Mouse (Mus musculus): ENCODE measurements around the gene Lce1b. TPM values are rescaled to one million over a fixed set of nuclear protein-coding genes. Genes with fewer than 3 reads are reported as not detected.

Lce1b gene
- total and polyA plus RNA-seq, 3 experiments: not detected

GRCm38 (mm10) chr3:92607392-92607791 is 49.3 kb downstream of the Lce1b start, which contains the start of gene 2210017I01Rik:
TSS of gene 2210017I01Rik (minus strand) at chr3:92607492.
- H3K27ac ChIP-seq (ENCODE audit: control insufficient read depth, low read depth, low read length): no peak within 1 kb of the TSS
- H3K79me2 ChIP-seq (ENCODE audit: control insufficient read depth, insufficient read depth, low read length, poor library complexity): no peaks in the 10 kb centered on the region
- H3K9ac ChIP-seq (ENCODE audit: control insufficient read depth, low read depth, low read length, poor library complexity, severe bottlenecking): no peak within 1 kb of the TSS
- no peaks in the 10 kb centered on the region for H3K4me1 ChIP-seq (ENCODE audit: control insufficient read depth in 1 of 2, insufficient read depth in 2 of 2, low read length in 2 of 2)
- no peaks in the 10 kb centered on the region for H3K9me3 ChIP-seq (replicated peaks; ENCODE audit: insufficient read depth, low read length)
- TF ChIP-seq SMC3 (IDR thresholded peaks at IDR 0.05; ENCODE audit: low read depth, low read length): no peak
- TF ChIP-seq RAD21 (IDR thresholded peaks at IDR 0.05; ENCODE audit: low read depth, low read length): no peak
- TF ChIP-seq MAZ (IDR thresholded peaks at IDR 0.05; ENCODE audit: low read depth, low read length): no peak
- TF ChIP-seq POLR2A (IDR thresholded peaks at IDR 0.05; ENCODE audit: control insufficient read depth in 1 of 2, insufficient read depth in 1 of 2, low read depth in 1 of 2, low read length in 2 of 2, poor library complexity in 1 of 2): no peak
- TF ChIP-seq USF1 (IDR thresholded peaks at IDR 0.05; ENCODE audit: low read depth, low read length): no peak
- TF ChIP-seq E2F4 (IDR thresholded peaks at IDR 0.05; ENCODE audit: borderline replicate concordance, low read depth, low read length): no peak
- no peak for TF ChIP-seq MAFK (IDR thresholded peaks at IDR 0.05; ENCODE audit: borderline replicate concordance, low read depth, low read length)
- TF ChIP-seq NELFE (IDR thresholded peaks at IDR 0.05; ENCODE audit: low read depth, low read length): no peak
- no peak for TF ChIP-seq UBTF (IDR thresholded peaks at IDR 0.05; ENCODE audit: borderline replicate concordance, insufficient read depth, low read depth, low read length)
- TF ChIP-seq MXI1 (IDR thresholded peaks at IDR 0.05; ENCODE audit: low read depth, low read length): no peak
- TF ChIP-seq ZMIZ1 (IDR thresholded peaks at IDR 0.05; ENCODE audit: low read depth, low read length): no peak
- H3K27me3 ChIP-seq (ENCODE audit: control insufficient read depth in 1 of 2, insufficient read depth in 2 of 2, low read length in 2 of 2): no peaks in the 10 kb centered on the region
- H3K4me3 ChIP-seq (ENCODE audit: control insufficient read depth in 1 of 2, insufficient read depth in 1 of 2, low read depth in 2 of 2, low read length in 2 of 2): no peak within 1 kb of the TSS
- H3K36me3 ChIP-seq (ENCODE audit: control insufficient read depth in 1 of 2, insufficient read depth in 2 of 2, low read length in 2 of 2): no peaks in the 10 kb centered on the region
- DNase-seq (ENCODE audit: low read depth, low spot score): no peak

Other genes with a start within 250 kb of the Lce1b start
- gene Sprr2i, start 248.9 kb downstream of the Lce1b start, total RNA-seq (2012; rRNA removed): not detected in 2 replicates
- not detected for gene Sprr2i, start 248.9 kb downstream of the Lce1b start, polyA plus RNA-seq (2012; ENCODE audit: insufficient read depth in 1 of 2, insufficient read length in 2 of 2, low read depth in 1 of 2, low replicate concordance in 2 of 2, missing spikeins in 1 of 2)
- not detected in 2 replicates for gene Sprr2j-ps, start 238.8 kb downstream of the Lce1b start, total RNA-seq (2012; rRNA removed)
- not detected for gene Sprr2j-ps, start 238.8 kb downstream of the Lce1b start, polyA plus RNA-seq (2012; ENCODE audit: insufficient read depth in 1 of 2, insufficient read length in 2 of 2, low read depth in 1 of 2, low replicate concordance in 2 of 2, missing spikeins in 1 of 2)
- 17.4 and 26.0 TPM in 2 replicates for gene Gm9774, start 227.5 kb downstream of the Lce1b start, total RNA-seq (2012; rRNA removed)
- gene Gm9774, start 227.5 kb downstream of the Lce1b start, polyA plus RNA-seq (2012; ENCODE audit: insufficient read depth in 1 of 2, insufficient read length in 2 of 2, low read depth in 1 of 2, low replicate concordance in 2 of 2, missing spikeins in 1 of 2): 100 to 1,000 TPM; 107 to 140 TPM
- not detected in 2 replicates for gene Sprr2k, start 224.3 kb downstream of the Lce1b start, total RNA-seq (2012; rRNA removed)
- not detected for gene Sprr2k, start 224.3 kb downstream of the Lce1b start, polyA plus RNA-seq (2012; ENCODE audit: insufficient read depth in 1 of 2, insufficient read length in 2 of 2, low read depth in 1 of 2, low replicate concordance in 2 of 2, missing spikeins in 1 of 2)
- not detected in 2 replicates for gene Sprr1b, start 218.1 kb downstream of the Lce1b start, total RNA-seq (2012; rRNA removed)
- gene Sprr1b, start 218.1 kb downstream of the Lce1b start, polyA plus RNA-seq (2012; ENCODE audit: insufficient read depth in 1 of 2, insufficient read length in 2 of 2, low read depth in 1 of 2, low replicate concordance in 2 of 2, missing spikeins in 1 of 2): not detected
- gene Sprr3, start 198.2 kb downstream of the Lce1b start, total RNA-seq (2012; rRNA removed): not detected in 2 replicates
- gene Sprr3, start 198.2 kb downstream of the Lce1b start, polyA plus RNA-seq (2012; ENCODE audit: insufficient read depth in 1 of 2, insufficient read length in 2 of 2, low read depth in 1 of 2, low replicate concordance in 2 of 2, missing spikeins in 1 of 2): not detected
- gene Sprr1a, start 171.0 kb downstream of the Lce1b start, total RNA-seq (2012; rRNA removed): not detected in 2 replicates
- gene Sprr1a, start 171.0 kb downstream of the Lce1b start, polyA plus RNA-seq (2012; ENCODE audit: insufficient read depth in 1 of 2, insufficient read length in 2 of 2, low read depth in 1 of 2, low replicate concordance in 2 of 2, missing spikeins in 1 of 2): not detected
- not detected in 2 replicates for gene Sprr4, start 156.4 kb downstream of the Lce1b start, total RNA-seq (2012; rRNA removed)
- gene Sprr4, start 156.4 kb downstream of the Lce1b start, polyA plus RNA-seq (2012; ENCODE audit: insufficient read depth in 1 of 2, insufficient read length in 2 of 2, low read depth in 1 of 2, low replicate concordance in 2 of 2, missing spikeins in 1 of 2): not detected
- gene 2310046K23Rik, start 122.4 kb downstream of the Lce1b start, total RNA-seq (2012; rRNA removed): not detected in 2 replicates
- gene 2310046K23Rik, start 122.4 kb downstream of the Lce1b start, polyA plus RNA-seq (2012; ENCODE audit: insufficient read depth in 1 of 2, insufficient read length in 2 of 2, low read depth in 1 of 2, low replicate concordance in 2 of 2, missing spikeins in 1 of 2): not detected
- not detected in 2 replicates for gene Ivl, start 83.2 kb downstream of the Lce1b start, total RNA-seq (2012; rRNA removed)
- not detected for gene Ivl, start 83.2 kb downstream of the Lce1b start, polyA plus RNA-seq (2012; ENCODE audit: insufficient read depth in 1 of 2, insufficient read length in 2 of 2, low read depth in 1 of 2, low replicate concordance in 2 of 2, missing spikeins in 1 of 2)
- not detected in 2 replicates for gene Smcp, start 67.9 kb downstream of the Lce1b start, total RNA-seq (2012; rRNA removed)
- not detected for gene Smcp, start 67.9 kb downstream of the Lce1b start, polyA plus RNA-seq (2012; ENCODE audit: insufficient read depth in 1 of 2, insufficient read length in 2 of 2, low read depth in 1 of 2, low replicate concordance in 2 of 2, missing spikeins in 1 of 2)
- not detected in 2 replicates for gene 2210017I01Rik, start 49.4 kb downstream of the Lce1b start, total RNA-seq (2012; rRNA removed)
- not detected for gene 2210017I01Rik, start 49.4 kb downstream of the Lce1b start, polyA plus RNA-seq (2012; ENCODE audit: insufficient read depth in 1 of 2, insufficient read length in 2 of 2, low read depth in 1 of 2, low replicate concordance in 2 of 2, missing spikeins in 1 of 2)
- not detected in 2 replicates for gene Lce6a, start 35.3 kb downstream of the Lce1b start, total RNA-seq (2012; rRNA removed)
- gene Lce6a, start 35.3 kb downstream of the Lce1b start, polyA plus RNA-seq (2012; ENCODE audit: insufficient read depth in 1 of 2, insufficient read length in 2 of 2, low read depth in 1 of 2, low replicate concordance in 2 of 2, missing spikeins in 1 of 2): not detected
- not detected in 2 replicates for gene Lce1a1, start 8.6 kb downstream of the Lce1b start, total RNA-seq (2012; rRNA removed)
- gene Lce1a1, start 8.6 kb downstream of the Lce1b start, polyA plus RNA-seq (2012; ENCODE audit: insufficient read depth in 1 of 2, insufficient read length in 2 of 2, low read depth in 1 of 2, low replicate concordance in 2 of 2, missing spikeins in 1 of 2): not detected
- not detected in 2 replicates for gene Lce1a2, start 13.4 kb upstream of the Lce1b start, total RNA-seq (2012; rRNA removed)
- not detected for gene Lce1a2, start 13.4 kb upstream of the Lce1b start, polyA plus RNA-seq (2012; ENCODE audit: insufficient read depth in 1 of 2, insufficient read length in 2 of 2, low read depth in 1 of 2, low replicate concordance in 2 of 2, missing spikeins in 1 of 2)
- not detected in 2 replicates for gene Lce1c, start 22.3 kb upstream of the Lce1b start, total RNA-seq (2012; rRNA removed)
- not detected for gene Lce1c, start 22.3 kb upstream of the Lce1b start, polyA plus RNA-seq (2012; ENCODE audit: insufficient read depth in 1 of 2, insufficient read length in 2 of 2, low read depth in 1 of 2, low replicate concordance in 2 of 2, missing spikeins in 1 of 2)
- gene Lce1d, start 30.3 kb upstream of the Lce1b start, total RNA-seq (2012; rRNA removed): not detected in 2 replicates
- gene Lce1d, start 30.3 kb upstream of the Lce1b start, polyA plus RNA-seq (2012; ENCODE audit: insufficient read depth in 1 of 2, insufficient read length in 2 of 2, low read depth in 1 of 2, low replicate concordance in 2 of 2, missing spikeins in 1 of 2): not detected
- not detected in 2 replicates for gene Lce1e, start 52.1 kb upstream of the Lce1b start, total RNA-seq (2012; rRNA removed)
- not detected for gene Lce1e, start 52.1 kb upstream of the Lce1b start, polyA plus RNA-seq (2012; ENCODE audit: insufficient read depth in 1 of 2, insufficient read length in 2 of 2, low read depth in 1 of 2, low replicate concordance in 2 of 2, missing spikeins in 1 of 2)
- not detected in 2 replicates for gene Lce1f, start 63.4 kb upstream of the Lce1b start, total RNA-seq (2012; rRNA removed)
- gene Lce1f, start 63.4 kb upstream of the Lce1b start, polyA plus RNA-seq (2012; ENCODE audit: insufficient read depth in 1 of 2, insufficient read length in 2 of 2, low read depth in 1 of 2, low replicate concordance in 2 of 2, missing spikeins in 1 of 2): not detected
- not detected in 2 replicates for gene Gm38119, start 82.2 kb upstream of the Lce1b start, total RNA-seq (2012; rRNA removed)
- not detected for gene Gm38119, start 82.2 kb upstream of the Lce1b start, polyA plus RNA-seq (2012; ENCODE audit: insufficient read depth in 1 of 2, insufficient read length in 2 of 2, low read depth in 1 of 2, low replicate concordance in 2 of 2, missing spikeins in 1 of 2)
- gene Lce1g, start 95.4 kb upstream of the Lce1b start, total RNA-seq (2012; rRNA removed): not detected in 2 replicates
- gene Lce1g, start 95.4 kb upstream of the Lce1b start, polyA plus RNA-seq (2012; ENCODE audit: insufficient read depth in 1 of 2, insufficient read length in 2 of 2, low read depth in 1 of 2, low replicate concordance in 2 of 2, missing spikeins in 1 of 2): not detected
- gene Lce1h, start 108.1 kb upstream of the Lce1b start, total RNA-seq (2012; rRNA removed): not detected in 2 replicates
- gene Lce1h, start 108.1 kb upstream of the Lce1b start, polyA plus RNA-seq (2012; ENCODE audit: insufficient read depth in 1 of 2, insufficient read length in 2 of 2, low read depth in 1 of 2, low replicate concordance in 2 of 2, missing spikeins in 1 of 2): not detected
- not detected in 2 replicates for gene Lce1i, start 122.0 kb upstream of the Lce1b start, total RNA-seq (2012; rRNA removed)
- gene Lce1i, start 122.0 kb upstream of the Lce1b start, polyA plus RNA-seq (2012; ENCODE audit: insufficient read depth in 1 of 2, insufficient read length in 2 of 2, low read depth in 1 of 2, low replicate concordance in 2 of 2, missing spikeins in 1 of 2): not detected
- gene Lce1j, start 133.6 kb upstream of the Lce1b start, total RNA-seq (2012; rRNA removed): not detected in 2 replicates
- gene Lce1j, start 133.6 kb upstream of the Lce1b start, polyA plus RNA-seq (2012; ENCODE audit: insufficient read depth in 1 of 2, insufficient read length in 2 of 2, low read depth in 1 of 2, low replicate concordance in 2 of 2, missing spikeins in 1 of 2): not detected
- gene Lce1k, start 151.0 kb upstream of the Lce1b start, total RNA-seq (2012; rRNA removed): not detected in 2 replicates
- gene Lce1k, start 151.0 kb upstream of the Lce1b start, polyA plus RNA-seq (2012; ENCODE audit: insufficient read depth in 1 of 2, insufficient read length in 2 of 2, low read depth in 1 of 2, low replicate concordance in 2 of 2, missing spikeins in 1 of 2): not detected
- gene Kprp, start 170.3 kb upstream of the Lce1b start, total RNA-seq (2012; rRNA removed): not detected in 2 replicates
- gene Kprp, start 170.3 kb upstream of the Lce1b start, polyA plus RNA-seq (2012; ENCODE audit: insufficient read depth in 1 of 2, insufficient read length in 2 of 2, low read depth in 1 of 2, low replicate concordance in 2 of 2, missing spikeins in 1 of 2): not detected
- gene Lce1l, start 194.4 kb upstream of the Lce1b start, total RNA-seq (2012; rRNA removed): not detected in 2 replicates
- not detected for gene Lce1l, start 194.4 kb upstream of the Lce1b start, polyA plus RNA-seq (2012; ENCODE audit: insufficient read depth in 1 of 2, insufficient read length in 2 of 2, low read depth in 1 of 2, low replicate concordance in 2 of 2, missing spikeins in 1 of 2)
- gene 2310050C09Rik, start 213.3 kb upstream of the Lce1b start, total RNA-seq (2012; rRNA removed): not detected in 2 replicates
- gene 2310050C09Rik, start 213.3 kb upstream of the Lce1b start, polyA plus RNA-seq (2012; ENCODE audit: insufficient read depth in 1 of 2, insufficient read length in 2 of 2, low read depth in 1 of 2, low replicate concordance in 2 of 2, missing spikeins in 1 of 2): not detected